ENCODE assay signal across 23 mouse cellular contexts in the genomic region with DNA sequence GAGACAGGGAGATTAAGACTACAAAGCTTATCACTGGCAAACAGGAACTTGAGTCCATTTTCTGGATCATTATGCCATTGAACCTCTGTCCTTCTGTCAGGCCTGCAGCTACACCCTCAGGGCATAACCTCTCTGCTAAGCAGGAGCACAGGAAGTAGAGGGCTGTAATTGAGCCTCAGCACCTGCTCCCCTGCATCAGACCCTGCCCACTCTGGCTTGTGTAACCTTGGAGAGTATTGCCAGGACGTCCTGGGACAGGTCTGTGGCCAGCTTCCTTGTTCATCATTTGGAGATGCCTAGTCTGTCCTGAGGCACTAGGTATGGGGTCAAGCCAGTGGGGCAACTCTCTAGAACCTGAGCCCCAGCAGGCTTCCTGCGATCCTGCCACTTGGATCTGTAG.
"Had no signal": no experiment of that assay in that cellular context is flagged by ENCODE, and none has a peak within 500 bp of the region (broad histone marks: within the 10 kb centered on the region; RNA-seq: fewer than 3 reads in every experiment).

No protein-coding gene starts in this region.

- H3K27me3 ChIP-seq: limb, embryonic 13.5 days; liver, embryonic 15.5 days; lung, embryonic 15.5 days; midbrain, embryonic 12.5 days; midbrain, embryonic 15.5 days; neural tube, embryonic 13.5 days; stomach, embryonic 15.5 days had no signal

- DNase-seq: kidney, adult 18-20 months; kidney, adult 9 months; kidney, postnatal 14 days; kidney, postnatal 4 days; liver; lung, adult 18-20 months; lung, postnatal 10 days; lung, postnatal 36 days; retina, postnatal 1 day; right cerebral cortex, postnatal 25 days; spleen, adult 18-20 months; thymus, adult 18-20 months; thymus, postnatal 36 days had no signal

- ATAC-seq: liver, embryonic 12.5 days; midbrain, embryonic 15.5 days had no signal

- H3K27ac ChIP-seq: limb, embryonic 10.5 days; limb, embryonic 13.5 days; liver, embryonic 12.5 days; liver, embryonic 15.5 days; lung, embryonic 15.5 days; midbrain, embryonic 12.5 days; midbrain, embryonic 15.5 days; neural tube, embryonic 13.5 days; stomach, embryonic 15.5 days had no signal

- H3K9me3 ChIP-seq: limb, embryonic 10.5 days; limb, embryonic 13.5 days; liver, embryonic 12.5 days; liver, embryonic 15.5 days; lung, embryonic 15.5 days; megakaryocyte, embryonic 14.5 days; midbrain, embryonic 12.5 days; midbrain, embryonic 15.5 days; neural tube, embryonic 13.5 days; stomach, embryonic 15.5 days had no signal

- H3K36me3 ChIP-seq: limb, embryonic 10.5 days; limb, embryonic 13.5 days; liver, embryonic 12.5 days; liver, embryonic 15.5 days; lung, embryonic 15.5 days; midbrain, embryonic 12.5 days; midbrain, embryonic 15.5 days; neural tube, embryonic 13.5 days; stomach, embryonic 15.5 days had no signal

- H3K4me3 ChIP-seq: limb, embryonic 10.5 days; limb, embryonic 13.5 days; liver, embryonic 12.5 days; liver, embryonic 15.5 days; lung, embryonic 15.5 days; midbrain, embryonic 12.5 days; midbrain, embryonic 15.5 days; neural tube, embryonic 13.5 days; stomach, embryonic 15.5 days had no signal

- H3K4me2 ChIP-seq: limb, embryonic 13.5 days; liver, embryonic 12.5 days; liver, embryonic 15.5 days; lung, embryonic 15.5 days; midbrain, embryonic 12.5 days; midbrain, embryonic 15.5 days; neural tube, embryonic 13.5 days; stomach, embryonic 15.5 days had no signal

- H3K9ac ChIP-seq: limb, embryonic 13.5 days; liver, embryonic 12.5 days; liver, embryonic 15.5 days; lung, embryonic 15.5 days; midbrain, embryonic 12.5 days; midbrain, embryonic 15.5 days; neural tube, embryonic 13.5 days; stomach, embryonic 15.5 days had no signal

- H3K4me1 ChIP-seq: limb, embryonic 13.5 days; liver, embryonic 12.5 days; liver, embryonic 15.5 days; lung, embryonic 15.5 days; midbrain, embryonic 12.5 days; midbrain, embryonic 15.5 days; neural tube, embryonic 13.5 days; stomach, embryonic 15.5 days had no signal
